ENCODE assay signal across 8 mouse cellular contexts in genomic region chr17:79019726-79020207, GRCm38 (mm10). TPM values are rescaled to one million over a fixed set of nuclear protein-coding genes. Genes with fewer than 3 reads are reported as not detected.
DNase-seq lines count a peak whose midpoint lies in the region; ATAC-seq and TF ChIP-seq lines count a peak whose summit lies in the region.

No protein-coding gene starts in this region.

- DNase-seq in testis, postnatal 14 days (ENCODE audit: low spot score): no peak
- DNase-seq in urinary bladder, postnatal 36 days (ENCODE audit: low spot score in 2 of 2): no peak
- no peak for DNase-seq in layer of hippocampus, adult 8-10 months (ENCODE audit: low spot score in 2 of 2)

- TF ChIP-seq POLR2A in testis, adult 2 months (IDR thresholded peaks at IDR 0.05; ENCODE audit: control insufficient read depth, low read depth, low read length): no peak

- H3K4me1 ChIP-seq in testis, adult 2 months (ENCODE audit: control insufficient read depth, insufficient read depth, low read length): peaks cover 3% of the 10 kb centered on the region; the same call in 1 of the 2 replicates
- peaks cover 22% of the 10 kb centered on the region for H3K4me1 ChIP-seq in embryonic facial prominence, embryonic 13.5 days
- H3K4me1 ChIP-seq in intestine, postnatal 0 days (replicated peaks; ENCODE audit: control insufficient read depth, insufficient read depth, low read length): 0 out of 2 replicates have a peak, but pooled peaks cover 5% of the 10 kb centered on the region
- H3K4me1 ChIP-seq in midbrain, embryonic 12.5 days: peaks cover 26% of the 10 kb centered on the region

- ATAC-seq in embryonic facial prominence, embryonic 13.5 days (ENCODE audit: insufficient number of reproducible peaks, insufficient read depth, low FRiP score, low TSS enrichment, low read depth): no peak
- ATAC-seq in intestine, postnatal 0 days: no peak
- 0 out of 2 replicates have a peak, but pooled peaks have one; percentile 8 for ATAC-seq in midbrain, embryonic 12.5 days (ENCODE audit: low FRiP score, low read depth)
- no peak for ATAC-seq in erythroid progenitor cell, adult 5-6 weeks (replicated peaks; ENCODE audit: low FRiP score, poor library complexity, severe bottlenecking)

- no peaks in the 10 kb centered on the region for H3K36me3 ChIP-seq in testis, adult 2 months (ENCODE audit: control insufficient read depth, insufficient read depth, low read length)
- no peaks in the 10 kb centered on the region for H3K36me3 ChIP-seq in embryonic facial prominence, embryonic 13.5 days
- H3K36me3 ChIP-seq in intestine, postnatal 0 days (ENCODE audit: control insufficient read depth, insufficient read depth): no peaks in the 10 kb centered on the region
- H3K36me3 ChIP-seq in midbrain, embryonic 12.5 days: no peaks in the 10 kb centered on the region

- H3K27me3 ChIP-seq in testis, adult 2 months (ENCODE audit: control insufficient read depth, insufficient read depth, low read length): no peaks in the 10 kb centered on the region
- 0 out of 2 replicates have a peak, but pooled peaks cover 5% of the 10 kb centered on the region for H3K27me3 ChIP-seq in embryonic facial prominence, embryonic 13.5 days
- H3K27me3 ChIP-seq in intestine, postnatal 0 days (replicated peaks; ENCODE audit: control insufficient read depth, insufficient read depth, low read length): no peaks in the 10 kb centered on the region
- peaks cover 10% of the 10 kb centered on the region for H3K27me3 ChIP-seq in midbrain, embryonic 12.5 days

- H3K9ac ChIP-seq in embryonic facial prominence, embryonic 13.5 days: peak overlapping the region; percentile 95
- H3K9ac ChIP-seq in intestine, postnatal 0 days (ENCODE audit: low read depth, low read length): peak overlapping the region; percentile 79
- peak overlapping the region; percentile 73 for H3K9ac ChIP-seq in midbrain, embryonic 12.5 days (replicated peaks)

- no peak for TF ChIP-seq CTCF in testis, adult 2 months (IDR thresholded peaks at IDR 0.05; ENCODE audit: control insufficient read depth, insufficient read depth, insufficient replicate concordance, low read depth, low read length)
- no peak for TF ChIP-seq CTCF in intestine, postnatal 0 days (IDR thresholded peaks at IDR 0.05; ENCODE audit: low read depth)

- H3K4me3 ChIP-seq in testis, adult 2 months (ENCODE audit: control insufficient read depth, low read depth, low read length): peak overlapping the region; percentile 70
- peak overlapping the region; percentile 74 for H3K4me3 ChIP-seq in embryonic facial prominence, embryonic 13.5 days
- peak overlapping the region; percentile 79 for H3K4me3 ChIP-seq in intestine, postnatal 0 days (ENCODE audit: low read depth, low read length)
- peak overlapping the region; percentile 81 for H3K4me3 ChIP-seq in midbrain, embryonic 12.5 days

- no peaks in the 10 kb centered on the region for H3K9me3 ChIP-seq in embryonic facial prominence, embryonic 13.5 days
- H3K9me3 ChIP-seq in intestine, postnatal 0 days (ENCODE audit: control insufficient read depth): no peaks in the 10 kb centered on the region
- no peaks in the 10 kb centered on the region for H3K9me3 ChIP-seq in midbrain, embryonic 12.5 days

- no peak overlapping the region; the same call in 1 of the 2 replicates for H3K27ac ChIP-seq in testis, adult 2 months (ENCODE audit: control insufficient read depth, insufficient read depth, low read depth, low read length)
- H3K27ac ChIP-seq in embryonic facial prominence, embryonic 13.5 days: peak overlapping the region; percentile 93
- H3K27ac ChIP-seq in intestine, postnatal 0 days (ENCODE audit: low read depth, low read length): peak overlapping the region; percentile 62; the same call in 1 of the 2 replicates
- peak overlapping the region; percentile 90 for H3K27ac ChIP-seq in midbrain, embryonic 12.5 days (replicated peaks)

- H3K4me2 ChIP-seq in embryonic facial prominence, embryonic 13.5 days: peak overlapping the region; percentile 79
- peak overlapping the region; percentile 95 for H3K4me2 ChIP-seq in intestine, postnatal 0 days (replicated peaks; ENCODE audit: low read depth)
- peak overlapping the region; percentile 67 for H3K4me2 ChIP-seq in midbrain, embryonic 12.5 days (replicated peaks)

- under 1% methylated on average over 18 of the region's 18 CpGs for WGBS in embryonic facial prominence, embryonic 13.5 days
- 3% methylated on average over 18 of the region's 18 CpGs for WGBS in intestine, postnatal 0 days
- WGBS in midbrain, embryonic 12.5 days: under 1% methylated on average over 18 of the region's 18 CpGs

RNA-seq across cellular contexts. Expression of gene Prkd3, which starts 0.8 kb away (rescaled TPM):
- polyA plus RNA-seq in testis, adult 2 months (2012; rRNA removed): 3.2 and 4.2 TPM in 2 replicates
- 43.0 and 46.9 TPM in 2 replicates for polyA plus RNA-seq in embryonic facial prominence, embryonic 13.5 days (2015; fragmentation: Nextera tagmentation; extraction: Ambion mirVana)
- 9.9 and 11.1 TPM in 2 replicates for polyA plus RNA-seq in intestine, postnatal 0 days (2015; fragmentation: Nextera tagmentation; extraction: Ambion mirVana)
- 43.0 and 43.1 TPM in 2 replicates for polyA plus RNA-seq in midbrain, embryonic 12.5 days (2016; fragmentation: Nextera tagmentation; extraction: Ambion mirVana)
- 10 to 100 TPM; 13.5 to 16.7 (median 15.2) TPM for total RNA-seq in layer of hippocampus, adult 8-10 months (2022)
- total RNA-seq in erythroid progenitor cell, adult 5-6 weeks (2015; ENCODE audit: low replicate concordance): 9.6 and 9.7 TPM in 2 replicates
- total RNA-seq in erythroid progenitor cell, adult 5-6 weeks (2017; ENCODE audit: low replicate concordance): 6.7 and 7.8 TPM in 2 replicates

RNA-seq across cellular contexts. Expression of gene Qpct, which starts 31.9 kb away (rescaled TPM):
- 19.9 and 30.7 TPM in 2 replicates for polyA plus RNA-seq in testis, adult 2 months (2012; rRNA removed)
- 7.3 and 8.6 TPM in 2 replicates for polyA plus RNA-seq in embryonic facial prominence, embryonic 13.5 days (2015; fragmentation: Nextera tagmentation; extraction: Ambion mirVana)
- 23.9 and 24.8 TPM in 2 replicates for polyA plus RNA-seq in intestine, postnatal 0 days (2015; fragmentation: Nextera tagmentation; extraction: Ambion mirVana)
- polyA plus RNA-seq in midbrain, embryonic 12.5 days (2016; fragmentation: Nextera tagmentation; extraction: Ambion mirVana): 7.9 and 9.8 TPM in 2 replicates
- total RNA-seq in layer of hippocampus, adult 8-10 months (2022): 10 to 100 TPM; 11.6 to 17.3 (median 13.2) TPM
- total RNA-seq in erythroid progenitor cell, adult 5-6 weeks (2015; ENCODE audit: low replicate concordance): 1.8 TPM in 1 of 2 replicates, not detected in the other
- total RNA-seq in erythroid progenitor cell, adult 5-6 weeks (2017; ENCODE audit: low replicate concordance): 0.77 TPM in 1 of 2 replicates, not detected in the other
